Mouse (Mus musculus) liver, adult 2 months (tissue): ENCODE results near the gene Ten1.

Source experiments
- CTCF ChIP-seq: fragments of 200-500 bp; IDR thresholded peaks from 2 replicates; pipeline ENCODE4 v1.5.1; 2011; ENCODE audit warnings: low read depth, low read length, control low read depth
- POLR2A ChIP-seq: fragments of 200-500 bp; IDR thresholded peaks from 2 replicates; pipeline ENCODE4 v1.6.1; 2011; ENCODE audit warnings: low read length, control low read depth; ENCODE audit not compliant: insufficient read depth; ENCODE audit errors: extremely low read depth

GRCm38 (mm10) chr11:116237742-116238395, 39.2 kb downstream of the Ten1 start, which contains the start of gene Evpl:
- TF ChIP-seq CTCF (no peak), POLR2A (no peak)
